Mouse (Mus musculus): ENCODE data around the gene Dolk. TPM values are rescaled to one million over a fixed set of nuclear protein-coding genes. Genes with fewer than 3 reads are reported as not detected.
A peak's percentile ranks its signal among the peaks of the same experiment; 100 is the strongest.

Dolk gene
- total RNA-seq, 2 experiments from 2014 or later = 22.3 to 25.2 TPM

DNA sequence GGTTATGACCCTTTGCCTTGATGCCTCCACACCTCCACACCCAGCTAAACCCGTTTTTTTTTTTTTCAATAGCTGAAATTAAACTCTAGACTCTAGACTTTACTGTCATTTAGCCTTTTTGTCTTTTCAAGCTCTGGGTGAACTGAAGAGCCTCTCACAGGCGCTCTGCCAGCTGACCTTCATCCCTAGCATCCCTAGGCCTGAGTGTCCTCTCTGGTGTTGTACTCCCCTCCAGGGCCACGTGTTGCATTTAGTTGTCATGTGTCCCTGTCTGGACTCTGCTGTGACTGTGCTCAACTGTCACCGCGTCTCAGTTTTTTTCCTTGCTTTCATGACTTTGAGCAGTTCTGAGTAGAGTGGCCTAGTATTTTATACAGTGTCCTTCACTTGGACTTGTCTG, 13.8 kb upstream of the Dolk start:
- no peak overlapping the region for H3K4me3 ChIP-seq
- TF ChIP-seq CTCF (IDR thresholded peaks at IDR 0.05) = no peak
- DNase-seq (ENCODE audit: extremely low spot score in 1 of 2, low spot score in 2 of 2) = no peak
- H3K27ac ChIP-seq = no peak overlapping the region
- intact Hi-C loops (cut with DNase I) = no loop called here

DNA sequence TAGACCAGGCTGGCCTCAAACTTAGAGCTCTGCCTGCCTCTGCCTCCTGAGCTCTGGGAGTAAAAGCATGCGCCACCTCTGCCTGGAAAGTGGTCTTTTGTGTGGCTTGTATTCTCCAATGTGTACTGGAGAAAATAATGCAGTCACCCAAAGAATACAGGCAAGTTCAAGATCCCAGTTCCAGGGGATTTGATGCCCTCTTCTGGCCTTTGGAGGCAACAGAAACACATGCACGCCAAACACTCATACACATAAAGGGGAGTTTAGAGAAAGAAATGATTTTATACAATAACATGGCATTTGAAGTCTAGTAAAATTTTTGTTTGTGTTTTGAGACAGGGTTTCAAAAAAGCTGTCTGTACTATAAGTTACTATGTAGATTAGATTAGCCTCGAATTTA, 13.4 kb upstream of the Dolk start:
- intact Hi-C loops (cut with DNase I) = no loop called here
- TF ChIP-seq CTCF (IDR thresholded peaks at IDR 0.05) = peak; percentile 30
- no peak for DNase-seq (ENCODE audit: extremely low spot score in 1 of 2, low spot score in 2 of 2)
- Histone ChIP-seq H3K27ac (no peak overlapping the region), H3K4me3 (no peak overlapping the region)

- H3K4me3 ChIP-seq = peak overlapping the region; percentile 95
- H3K27ac ChIP-seq = no peak overlapping the region; the same call in 1 of the 2 replicates
- intact Hi-C loops (cut with DNase I) = no loop called here
- no peak for DNase-seq (ENCODE audit: extremely low spot score in 1 of 2, low spot score in 2 of 2)
- TF ChIP-seq CTCF (IDR thresholded peaks at IDR 0.05) = no peak
Observed at GRCm38 (mm10) chr2:30287027-30287373, 866 bp upstream of the Dolk start.

DNA sequence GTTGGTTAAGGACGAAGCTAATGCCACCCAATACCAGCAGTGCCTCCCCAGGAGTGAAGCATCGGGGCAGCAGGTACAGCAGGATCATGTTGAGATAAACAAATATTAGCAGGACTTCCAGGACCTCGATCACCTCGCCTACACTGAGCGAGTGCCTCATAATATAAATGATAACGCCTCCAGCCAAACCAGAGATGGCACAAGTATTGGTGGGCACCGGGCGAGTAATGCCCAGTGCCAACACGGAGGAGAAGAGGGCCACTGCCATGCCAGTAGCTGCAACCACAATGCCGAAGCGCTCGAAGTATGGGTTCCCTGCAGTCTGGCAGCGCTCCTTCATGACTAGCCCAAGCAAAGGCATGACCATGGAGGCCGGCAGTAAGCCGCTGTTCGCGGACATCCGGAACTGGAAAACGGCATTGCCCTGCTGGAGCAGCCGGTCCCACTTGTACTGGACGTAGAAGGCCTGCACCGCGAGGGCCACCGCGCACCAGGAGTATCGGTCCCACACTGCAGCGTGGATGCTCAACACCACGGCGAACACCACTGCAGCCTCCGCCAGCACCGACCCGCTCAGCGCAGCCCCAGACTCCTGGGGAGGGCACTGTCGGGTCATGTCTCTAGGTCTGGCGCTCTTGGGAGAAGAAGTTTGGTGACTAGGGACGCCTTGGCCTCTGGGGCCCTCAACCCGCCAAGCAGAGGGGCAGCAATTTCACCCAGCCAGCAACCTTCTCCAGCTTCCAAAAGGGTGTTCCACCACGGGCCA, 535 bp downstream of the Dolk start:
- peak overlapping the region; percentile 29; the same call in 1 of the 2 replicates for H3K27ac ChIP-seq

GRCm38 (mm10) chr2:30285004-30285403, 1.1 kb downstream of the Dolk start:
- Histone ChIP-seq H3K4me3 (peak overlapping the region; percentile 95), H3K27ac (no peak overlapping the region)
- intact Hi-C loops (cut with DNase I) = no loop called here
- DNase-seq (ENCODE audit: extremely low spot score in 1 of 2, low spot score in 2 of 2) = no peak
- TF ChIP-seq CTCF (IDR thresholded peaks at IDR 0.05) = no peak

More for the DNA sequence above, 535 bp downstream of the Dolk start:
- DNase-seq (ENCODE audit: extremely low spot score in 1 of 2, low spot score in 2 of 2) = no peak
- TF ChIP-seq CTCF (IDR thresholded peaks at IDR 0.05) = no peak
- peak overlapping the region; percentile 95 for H3K4me3 ChIP-seq
- intact Hi-C loops (cut with DNase I) = no loop called here

- no peak for TF ChIP-seq CTCF (IDR thresholded peaks at IDR 0.05)
- no peak for DNase-seq (ENCODE audit: extremely low spot score in 1 of 2, low spot score in 2 of 2)
- intact Hi-C loops (cut with DNase I) = no loop called here
- no peak overlapping the region for H3K4me3 ChIP-seq
- H3K27ac ChIP-seq = no peak overlapping the region
Observed at GRCm38 (mm10) chr2:30283193-30283592, 2.9 kb downstream of the Dolk start.

- intact Hi-C loops (cut with DNase I) = no loop called here
- no peak for TF ChIP-seq CTCF (IDR thresholded peaks at IDR 0.05)
- DNase-seq (ENCODE audit: extremely low spot score in 1 of 2, low spot score in 2 of 2) = no peak
- Histone ChIP-seq H3K4me3 (no peak overlapping the region), H3K27ac (no peak overlapping the region)
Observed at GRCm38 (mm10) chr2:30281651-30282050, 4.5 kb downstream of the Dolk start.

DNA sequence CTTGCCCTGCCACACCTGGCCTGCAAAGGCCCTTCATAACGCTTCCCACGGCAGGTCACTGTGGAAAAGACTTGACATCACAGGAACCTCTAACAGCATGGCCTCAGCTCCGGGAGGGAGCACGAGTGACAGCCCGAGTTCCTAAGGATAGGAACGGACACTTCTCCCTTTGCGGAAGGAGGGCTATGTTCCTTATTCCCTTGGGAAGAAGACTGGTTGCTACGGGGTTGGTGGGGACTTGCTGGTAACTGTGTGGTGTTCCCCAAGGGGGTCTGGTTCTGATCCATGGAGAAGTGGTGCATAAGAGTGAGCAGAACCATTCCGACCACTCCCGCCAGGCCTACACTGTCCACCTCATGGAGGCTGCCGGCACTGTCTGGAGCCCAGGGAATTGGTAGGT, 5.4 kb downstream of the Dolk start, which contains the start of gene Gm28038:
Gene Gm28038 (plus strand): TSS at position 301 of the 400 bp plus-strand sequence.
- no peak within 1 kb of the TSS for H3K4me3 ChIP-seq
- H3K27ac ChIP-seq = no peak within 1 kb of the TSS
- no peak for TF ChIP-seq CTCF (IDR thresholded peaks at IDR 0.05)
- DNase-seq (ENCODE audit: extremely low spot score in 1 of 2, low spot score in 2 of 2) = no peak
- intact Hi-C loops (cut with DNase I) = no loop called here

- intact Hi-C loops (cut with DNase I) = loop anchor here (1.0 to 2.0 kb wide), 3 partner anchors 33 to 93 kb away; partner anchors contain the start of genes Kyat1 and Lrrc8a
- Histone ChIP-seq H3K27ac (peak overlapping the region; percentile 75), H3K4me3 (no peak overlapping the region)
- peak; percentile 58 to 59 for DNase-seq (ENCODE audit: extremely low spot score in 1 of 2, low spot score in 2 of 2)
- peak; percentile 98 for TF ChIP-seq CTCF (IDR thresholded peaks at IDR 0.05)
Observed at GRCm38 (mm10) chr2:30270134-30270533, 16.0 kb downstream of the Dolk start.

DNA sequence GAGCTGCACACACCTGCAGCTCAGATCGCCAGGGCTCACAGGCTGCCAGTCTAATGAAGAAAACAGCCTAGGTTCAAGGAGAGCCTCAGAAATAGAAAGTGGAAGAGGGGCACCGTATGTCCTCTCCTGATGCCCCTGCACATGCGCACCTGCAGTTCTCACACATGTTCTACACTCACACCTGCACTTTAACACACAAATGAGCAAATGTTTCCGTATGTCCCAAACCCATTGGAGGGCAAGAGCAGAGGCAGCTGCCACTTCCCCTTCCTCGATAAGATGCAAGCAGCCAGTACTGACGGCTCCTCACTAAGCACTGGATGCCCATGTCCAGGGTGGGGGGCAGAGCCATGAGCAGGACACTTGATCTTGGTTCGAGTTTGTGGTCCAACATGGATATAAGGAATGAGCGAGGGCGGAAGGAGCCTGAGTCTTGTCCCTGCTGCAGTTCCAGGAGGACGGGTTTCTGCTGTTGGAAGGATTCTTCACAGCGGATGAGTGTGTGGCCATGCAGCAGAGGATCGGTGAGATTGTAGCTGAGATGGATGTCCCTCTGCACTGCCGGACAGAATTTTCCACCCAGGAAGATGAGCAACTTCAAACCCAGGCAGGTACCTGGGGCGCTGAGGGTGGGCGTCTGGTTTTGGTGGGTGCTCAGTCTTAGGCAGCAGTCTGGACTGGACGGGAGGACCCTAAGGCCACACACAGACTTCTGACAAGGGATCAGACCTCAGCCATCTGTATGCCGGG, 16.7 kb downstream of the Dolk start:
- TF ChIP-seq CTCF (IDR thresholded peaks at IDR 0.05) = no peak
- intact Hi-C loops (cut with DNase I) = no loop called here
- H3K27ac ChIP-seq = peak overlapping the region; percentile 75

GRCm38 (mm10) chr2:30268371-30268770, 17.8 kb downstream of the Dolk start:
- Histone ChIP-seq H3K4me3 (no peak overlapping the region), H3K27ac (peak overlapping the region; percentile 30; the same call in 1 of the 2 replicates)
- no peak for DNase-seq (ENCODE audit: extremely low spot score in 1 of 2, low spot score in 2 of 2)
- no peak for TF ChIP-seq CTCF (IDR thresholded peaks at IDR 0.05)
- intact Hi-C loops (cut with DNase I) = no loop called here

More for the DNA sequence above, 16.7 kb downstream of the Dolk start:
- H3K4me3 ChIP-seq = no peak overlapping the region
- no peak for DNase-seq (ENCODE audit: extremely low spot score in 1 of 2, low spot score in 2 of 2)

DNA sequence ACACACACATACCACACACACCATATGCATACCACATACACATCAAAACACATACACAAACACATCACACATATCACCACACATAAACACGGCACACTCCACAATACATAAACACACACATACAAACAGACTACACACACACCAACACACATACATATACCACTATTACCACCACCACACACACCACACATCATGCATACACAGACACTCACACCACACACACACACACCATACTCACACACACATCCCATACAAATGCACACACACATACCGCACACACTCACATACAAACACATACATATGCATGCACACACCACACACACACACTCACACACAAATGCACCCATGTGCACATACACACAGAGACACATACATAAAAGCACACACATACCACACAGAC, 18.7 kb downstream of the Dolk start:
- Histone ChIP-seq H3K27ac (0 out of 2 replicates have a peak overlapping the region, but pooled peaks have one; percentile 30), H3K4me3 (no peak overlapping the region)
- no peak for DNase-seq (ENCODE audit: extremely low spot score in 1 of 2, low spot score in 2 of 2)
- intact Hi-C loops (cut with DNase I) = no loop called here
- no peak for TF ChIP-seq CTCF (IDR thresholded peaks at IDR 0.05)
